Mouse (Mus musculus): ENCODE measurements around the gene Ccdc93. TPM values are rescaled to one million over a fixed set of nuclear protein-coding genes. Genes with fewer than 3 reads are reported as not detected.

Gene Ccdc93
- total RNA-seq, 2 experiments from 2014 or later, result 17.2 to 25.1 TPM

DNA sequence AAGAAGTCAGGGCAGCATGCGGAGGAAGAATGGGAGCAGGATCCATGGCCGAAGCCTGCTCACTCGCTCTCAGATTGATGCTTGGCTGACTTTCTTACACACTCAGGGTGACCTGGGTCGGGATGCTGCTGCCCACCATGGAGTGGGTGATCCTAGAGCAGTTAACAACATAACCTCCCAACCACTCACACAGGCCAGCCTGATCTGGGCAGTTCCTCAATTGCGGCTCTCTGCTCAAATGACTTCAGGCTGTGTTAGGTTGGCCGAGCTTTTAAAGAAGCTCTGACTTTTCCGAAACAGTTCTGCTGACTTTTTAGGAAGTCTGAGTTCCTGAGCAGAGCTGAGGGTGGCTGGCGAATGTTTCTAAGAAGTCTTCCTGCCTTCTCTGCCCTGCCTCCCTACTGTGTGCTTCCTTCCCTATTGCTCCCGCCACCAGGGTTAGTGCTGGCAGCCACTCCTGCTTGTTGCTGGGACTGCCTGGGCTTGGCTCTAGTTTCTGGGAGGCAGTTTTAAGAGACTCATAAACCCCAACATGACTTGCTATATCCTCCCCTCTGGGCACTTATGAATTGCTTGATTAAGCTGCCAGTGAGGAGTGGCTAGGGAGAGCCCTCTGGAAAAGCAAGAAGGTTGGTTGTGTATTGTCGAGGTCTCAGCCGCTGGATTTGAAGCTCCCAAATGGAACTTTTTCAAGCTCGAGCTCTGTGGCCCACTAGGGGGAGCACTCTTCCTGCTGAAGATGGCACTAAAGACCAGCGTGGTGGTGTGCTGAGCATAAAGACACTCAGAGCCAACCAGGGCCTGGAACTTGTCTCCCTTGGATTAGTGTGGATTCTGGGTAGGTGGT is 9.9 kb downstream of the Ccdc93 start:
- peak; percentile 55 to 66 for DNase-seq (ENCODE audit: low spot score in 2 of 2)
- intact Hi-C loops (cut with DNase I), result loop anchor here (5.0 kb wide), 1 partner anchor 112 kb away; no protein-coding TSS in a partner anchor

DNA sequence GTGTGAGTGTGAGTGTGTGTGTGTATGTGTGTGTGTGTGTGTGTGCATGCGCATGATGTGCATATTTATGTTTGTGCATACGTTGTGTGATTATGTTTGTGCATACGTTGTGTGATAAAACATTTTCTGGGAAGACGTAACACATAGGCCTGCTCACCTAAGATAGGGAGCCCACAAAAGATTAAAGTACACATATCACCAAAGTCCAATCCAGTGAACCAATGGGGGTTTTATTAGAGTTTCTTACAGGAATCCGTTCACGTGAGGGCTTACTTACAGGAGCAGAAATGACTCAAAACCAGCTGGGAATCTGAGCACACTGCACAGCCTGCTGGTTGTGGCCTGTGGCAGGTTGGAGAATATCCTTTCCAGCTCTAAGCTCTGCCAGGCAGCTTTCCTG is 13.3 kb downstream of the Ccdc93 start:
- intact Hi-C loops (cut with DNase I), result loop anchor here (5.0 kb wide), 1 partner anchor 108 kb away; no protein-coding TSS in a partner anchor
- DNase-seq (ENCODE audit: low spot score in 2 of 2), result no peak

DNA sequence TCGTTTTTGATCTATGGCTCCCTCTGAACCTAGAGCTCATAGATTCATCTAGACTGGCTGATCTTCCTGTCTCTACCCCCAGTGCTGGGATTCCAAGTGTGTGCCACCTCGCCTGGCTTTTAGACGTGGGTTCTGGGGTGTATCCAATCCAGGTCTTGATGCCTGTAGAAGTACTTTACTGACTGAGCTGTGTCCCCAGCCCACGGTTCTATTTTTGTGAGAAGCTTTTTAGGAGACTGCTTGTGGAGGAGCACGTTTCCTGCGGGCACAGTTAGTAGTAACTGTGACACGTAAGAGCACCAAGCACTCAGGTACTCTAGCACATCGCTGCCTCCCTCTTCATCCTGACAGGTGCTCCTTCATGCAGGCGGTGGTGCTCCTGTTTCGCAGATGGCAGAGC is 16.4 kb downstream of the Ccdc93 start:
- intact Hi-C loops (cut with DNase I), result no loop called here
- DNase-seq (ENCODE audit: low spot score in 2 of 2), result no peak

DNA sequence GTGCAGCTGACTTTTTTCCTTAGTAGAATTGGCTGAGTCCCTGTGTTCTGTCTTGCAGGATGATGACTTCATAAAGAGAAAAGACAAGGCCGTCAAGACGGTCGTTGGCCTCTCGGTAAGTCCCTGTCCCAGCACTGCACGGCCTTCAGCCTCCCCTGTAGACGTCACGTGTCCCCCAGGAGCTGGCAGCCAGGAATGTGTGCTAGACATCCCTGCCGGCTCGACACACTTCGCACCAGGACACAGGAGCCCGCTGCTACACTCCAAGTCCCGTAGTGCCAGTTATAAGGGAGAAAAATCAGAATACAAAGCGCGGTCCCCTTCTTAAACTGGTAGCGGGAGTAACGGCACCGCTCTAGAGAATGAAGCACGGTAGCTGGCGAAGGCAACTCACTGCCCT is 17.3 kb downstream of the Ccdc93 start:
- intact Hi-C loops (cut with DNase I), result no loop called here
- no peak for DNase-seq (ENCODE audit: low spot score in 2 of 2)

DNA sequence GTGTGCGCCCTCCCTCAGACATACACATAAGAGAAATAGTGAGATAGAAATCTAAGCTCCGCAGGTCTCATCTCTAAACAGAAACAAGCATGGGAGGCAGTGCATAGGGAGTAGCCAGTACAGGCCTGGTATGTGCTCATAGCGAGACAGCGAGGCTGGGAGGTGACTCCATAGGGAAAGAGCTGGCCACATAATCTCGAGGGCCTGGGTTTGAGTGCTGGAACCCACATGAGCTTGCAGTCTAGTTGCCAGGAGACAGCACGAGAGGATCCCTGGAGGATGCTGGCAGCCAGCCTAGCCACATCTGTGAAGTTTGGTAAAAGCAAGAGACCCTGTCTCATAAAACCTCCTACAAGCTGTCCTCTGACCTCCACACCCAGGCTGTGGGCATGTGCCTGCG is 20.2 kb downstream of the Ccdc93 start:
- DNase-seq (ENCODE audit: low spot score in 2 of 2), result no peak
- intact Hi-C loops (cut with DNase I), result no loop called here

DNA sequence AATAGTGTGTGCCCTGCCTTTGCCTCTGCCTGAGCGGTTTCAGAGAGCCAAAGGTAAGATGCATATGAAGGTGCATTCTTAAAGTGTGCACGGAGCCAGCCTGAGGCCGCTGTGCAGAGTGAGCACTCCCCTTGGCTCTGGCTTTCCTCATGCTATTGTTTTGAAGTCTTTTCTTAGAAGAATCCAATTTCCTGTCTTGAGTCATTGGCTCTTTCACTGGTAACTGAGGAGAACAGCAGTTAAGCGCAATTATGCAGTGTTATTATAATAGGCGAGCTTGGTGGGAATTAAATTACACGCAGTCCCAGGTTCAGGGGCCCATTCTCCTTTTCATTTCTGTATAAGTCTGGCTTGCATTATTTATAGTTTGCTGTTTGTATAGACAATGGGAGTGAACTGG is 21.6 kb downstream of the Ccdc93 start:
- intact Hi-C loops (cut with DNase I), result no loop called here
- DNase-seq (ENCODE audit: low spot score in 2 of 2), result no peak

DNA sequence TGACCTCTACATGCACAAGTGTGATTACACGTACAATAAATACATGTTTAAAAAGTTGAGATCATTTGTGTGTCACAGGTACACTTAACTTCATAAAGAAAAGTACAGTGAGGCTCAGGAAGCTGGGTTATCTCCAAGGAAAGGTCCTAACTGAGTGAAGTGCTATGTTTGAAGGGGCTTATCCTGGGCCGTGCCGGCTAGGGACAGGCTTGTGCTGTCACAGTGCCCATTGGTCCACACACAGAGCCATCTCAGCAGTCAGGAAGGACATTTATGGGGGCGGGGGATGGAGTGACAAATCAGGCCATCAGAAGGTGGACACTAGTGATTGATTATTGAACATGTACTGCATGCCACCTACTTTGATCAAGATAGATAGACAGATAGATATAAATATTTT is 22.2 kb downstream of the Ccdc93 start:
- intact Hi-C loops (cut with DNase I), result no loop called here

DNA sequence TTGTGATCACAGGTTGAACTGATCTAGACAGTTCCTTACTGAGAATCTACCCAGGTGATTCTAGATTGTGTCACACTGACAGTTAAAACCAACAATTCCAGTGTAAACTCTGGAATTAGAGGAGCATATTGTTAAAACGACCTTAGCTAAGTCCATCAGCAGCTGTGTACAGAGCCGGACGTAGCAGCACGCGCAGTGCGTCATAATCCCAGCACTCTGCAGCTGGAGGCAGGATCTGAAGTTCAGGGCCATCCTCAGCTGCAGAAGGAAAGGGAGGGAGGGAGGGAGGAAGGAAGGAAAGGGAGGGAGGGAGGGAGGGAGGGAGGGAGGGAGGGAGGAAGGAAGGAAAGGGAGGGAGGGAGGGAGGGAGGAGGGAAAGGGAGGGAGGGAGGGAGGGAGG is 24.1 kb downstream of the Ccdc93 start:
- DNase-seq (ENCODE audit: low spot score in 2 of 2), result no peak
- intact Hi-C loops (cut with DNase I), result no loop called here

More for the DNA sequence above, 22.2 kb downstream of the Ccdc93 start:
- DNase-seq (ENCODE audit: low spot score in 2 of 2), result no peak

DNA sequence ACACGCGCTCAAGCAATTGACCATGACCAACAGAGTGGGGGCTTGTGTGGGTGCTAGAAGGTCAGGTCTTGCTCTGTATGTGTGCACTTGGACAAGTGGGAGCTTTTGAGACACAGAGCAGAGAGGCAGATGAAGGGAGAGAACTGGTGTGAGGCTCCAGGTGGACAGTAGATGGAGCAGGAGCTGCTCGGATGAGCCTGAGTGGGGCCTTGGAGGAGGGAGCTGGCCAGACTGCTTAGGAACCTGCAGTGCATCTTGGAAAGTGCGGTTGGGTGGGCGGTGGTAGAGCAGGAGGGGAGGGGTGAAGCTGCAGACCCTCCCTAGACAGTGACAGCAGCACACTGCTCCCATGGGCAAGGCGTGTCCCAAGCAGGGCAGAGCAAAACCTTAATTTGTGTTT is 29.2 kb downstream of the Ccdc93 start:
- DNase-seq (ENCODE audit: low spot score in 2 of 2), result no peak
- intact Hi-C loops (cut with DNase I), result no loop called here

DNA sequence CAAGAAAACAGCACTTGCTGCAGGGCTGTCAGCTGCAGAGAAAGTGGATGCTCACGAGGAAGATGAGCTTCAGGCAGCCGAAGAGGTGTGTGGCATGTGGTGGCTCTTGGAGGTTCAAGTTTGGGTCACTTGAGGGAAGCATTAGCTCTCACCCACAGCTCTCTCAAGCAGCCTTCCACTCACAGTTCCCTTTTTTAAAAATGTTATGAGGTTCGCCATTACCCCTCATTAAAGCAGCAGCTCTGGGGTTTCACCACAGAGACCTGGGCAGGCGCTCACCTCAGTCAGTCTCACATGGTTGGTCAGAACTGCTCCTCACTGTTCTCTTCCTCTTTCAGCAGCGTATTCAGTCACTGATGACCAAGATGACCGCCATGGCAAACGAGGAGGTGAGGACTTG is 31.0 kb downstream of the Ccdc93 start:
- no peak for DNase-seq (ENCODE audit: low spot score in 2 of 2)
- intact Hi-C loops (cut with DNase I), result no loop called here

DNA sequence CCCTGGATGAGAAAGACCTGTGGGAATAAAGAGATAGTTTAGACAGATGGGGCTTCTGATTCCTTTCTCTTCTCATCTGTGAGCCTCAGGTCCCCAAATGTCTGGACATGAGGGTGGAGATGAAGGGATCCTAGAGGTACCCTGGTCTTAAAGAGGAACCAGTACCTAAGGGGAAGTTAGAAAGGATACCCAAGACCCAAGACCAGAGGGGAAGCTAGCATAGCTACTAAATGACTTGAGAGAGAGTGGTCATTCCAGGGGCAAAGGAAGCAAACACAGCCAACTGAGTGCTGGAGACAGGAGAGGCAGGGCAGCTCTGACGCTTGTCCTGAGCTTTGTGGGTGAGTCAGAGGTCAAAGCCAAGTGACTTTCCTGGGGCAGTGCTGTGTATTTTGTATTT is 31.8 kb downstream of the Ccdc93 start:
- intact Hi-C loops (cut with DNase I), result no loop called here
- DNase-seq (ENCODE audit: low spot score in 2 of 2), result no peak

DNA sequence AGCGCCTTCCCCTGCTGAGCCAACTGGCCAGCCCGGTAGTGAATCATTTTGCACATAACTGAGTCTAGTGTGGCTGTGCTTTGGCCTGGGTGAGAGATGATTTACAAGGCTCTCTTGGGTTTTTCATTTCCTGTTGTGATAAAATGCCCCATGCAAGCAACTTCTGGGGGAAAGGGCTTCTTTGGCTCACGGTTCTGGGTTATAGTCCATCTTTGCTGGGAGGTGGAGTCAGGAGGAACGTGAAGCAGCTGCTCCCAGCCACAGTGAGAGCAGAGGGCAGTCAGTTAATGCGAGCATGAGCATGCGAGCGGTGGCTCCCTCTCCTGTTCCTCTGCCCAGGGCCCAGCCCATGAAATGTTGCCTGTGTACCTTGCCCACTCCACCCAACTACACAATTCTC is 33.0 kb downstream of the Ccdc93 start:
- DNase-seq (ENCODE audit: low spot score in 2 of 2), result no peak
- intact Hi-C loops (cut with DNase I), result no loop called here

DNA sequence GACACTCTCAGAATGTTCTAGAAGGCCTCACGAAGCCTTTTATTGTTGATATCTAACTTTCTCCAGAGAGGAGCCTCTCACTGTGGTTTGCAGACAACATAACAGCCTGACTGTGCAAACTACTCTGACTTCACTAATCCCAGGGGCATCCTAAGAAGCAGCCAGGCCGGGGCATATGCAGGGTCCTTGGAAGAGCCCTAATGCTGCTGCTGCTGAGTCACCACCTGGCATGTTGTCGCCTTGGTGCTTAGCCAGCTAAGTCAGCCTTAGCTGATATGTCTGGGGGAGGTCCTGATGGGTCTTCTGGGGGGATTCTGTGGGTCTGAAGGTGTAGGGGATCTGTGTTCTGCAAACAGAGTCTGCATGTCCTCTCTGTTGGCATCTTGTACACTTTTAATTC is 35.4 kb downstream of the Ccdc93 start:
- intact Hi-C loops (cut with DNase I), result no loop called here
- DNase-seq (ENCODE audit: low spot score in 2 of 2), result no peak

DNA sequence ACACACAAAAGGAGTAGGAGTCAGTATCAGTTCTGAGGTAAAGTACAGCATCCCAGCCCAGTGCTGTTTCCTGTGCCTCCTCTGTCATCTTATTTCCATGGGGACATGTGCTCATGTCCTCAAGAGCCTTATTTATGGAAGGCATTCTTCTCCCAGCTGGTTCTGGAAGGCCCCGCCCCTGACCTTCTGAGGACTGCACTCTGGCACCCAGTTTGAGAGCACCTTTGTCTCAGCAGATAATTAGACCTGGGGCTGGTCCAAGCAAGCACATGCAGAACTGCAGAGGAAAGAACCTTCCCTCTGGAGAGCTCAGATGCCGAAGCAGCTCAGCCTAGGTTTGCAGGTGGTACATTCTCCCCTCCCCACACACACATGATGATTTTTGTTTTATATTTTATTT is 37.4 kb downstream of the Ccdc93 start:
- intact Hi-C loops (cut with DNase I), result no loop called here
- DNase-seq (ENCODE audit: low spot score in 2 of 2), result no peak

DNA sequence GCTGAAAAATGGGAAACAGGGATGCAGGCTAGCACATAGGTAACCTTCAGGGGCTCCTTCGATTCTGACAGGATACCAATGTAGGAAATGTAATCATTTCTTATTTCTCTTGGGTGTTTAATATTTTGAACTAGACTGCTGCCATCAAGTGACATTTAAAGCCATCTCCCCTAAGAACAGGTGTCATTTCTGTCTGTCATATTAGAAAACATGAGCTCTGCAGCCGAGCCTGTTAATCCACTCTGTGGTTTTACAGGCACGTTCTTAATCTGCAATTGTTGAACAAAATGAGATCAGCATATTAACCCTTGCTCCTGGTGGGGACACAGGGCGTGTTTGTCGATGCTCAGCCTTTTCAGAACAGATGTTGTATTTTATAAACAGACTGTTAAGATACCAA is 40.7 kb downstream of the Ccdc93 start:
- intact Hi-C loops (cut with DNase I), result no loop called here
- DNase-seq (ENCODE audit: low spot score in 2 of 2), result no peak

DNA sequence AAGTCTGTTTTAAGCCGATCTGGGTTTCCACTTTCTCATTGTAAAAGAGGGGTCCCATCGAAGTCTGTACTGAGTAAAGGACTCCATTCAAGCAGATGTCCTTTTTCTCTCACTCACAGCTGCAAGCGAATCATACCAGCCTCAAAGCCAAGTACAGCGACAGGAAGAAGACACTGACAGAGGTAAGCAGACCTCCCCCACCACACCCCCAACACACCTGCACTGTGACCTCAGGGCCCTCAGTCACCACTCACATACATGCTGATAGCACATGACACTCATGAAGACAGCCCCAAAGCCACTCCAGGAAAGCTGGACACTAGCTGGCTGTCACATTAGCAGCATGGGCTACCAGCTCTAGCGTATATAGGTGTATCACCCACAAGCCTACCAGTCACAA is 46.9 kb downstream of the Ccdc93 start:
- DNase-seq (ENCODE audit: low spot score in 2 of 2), result no peak
- intact Hi-C loops (cut with DNase I), result no loop called here

DNA sequence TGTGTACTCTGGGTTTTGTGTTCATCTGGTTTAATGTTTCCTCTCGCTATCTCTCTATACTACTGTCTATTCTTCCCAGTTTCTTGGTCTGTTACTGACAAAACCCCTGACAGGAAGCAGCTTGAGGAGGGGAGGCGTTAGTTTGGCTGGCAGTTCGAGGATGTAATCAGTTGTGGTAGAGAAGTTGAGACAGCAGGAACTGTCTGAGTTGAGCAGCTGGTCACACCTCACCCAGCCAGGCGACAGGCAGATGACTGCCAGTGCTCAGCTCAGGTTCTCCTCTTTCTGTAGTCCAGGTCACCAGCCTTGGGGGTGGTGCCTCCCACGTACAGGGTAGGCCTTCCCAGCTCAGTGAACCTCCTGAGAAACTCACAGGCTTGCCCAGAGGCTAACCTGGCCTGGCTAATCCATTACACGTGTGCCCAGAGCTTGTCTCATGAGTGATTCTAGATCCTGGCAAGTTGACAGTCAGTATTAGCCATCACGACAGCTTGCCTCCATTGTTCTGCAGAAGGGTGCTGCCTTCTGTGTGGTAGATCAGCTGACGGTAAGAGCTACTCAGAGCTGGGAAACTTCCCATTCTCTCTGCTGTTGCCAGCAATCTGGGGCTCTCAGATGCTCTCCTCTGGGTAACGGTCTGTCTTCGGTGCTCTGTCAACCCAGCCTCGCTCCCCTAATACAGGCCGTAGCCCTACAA is 47.6 kb downstream of the Ccdc93 start:
- intact Hi-C loops (cut with DNase I), result no loop called here
- DNase-seq (ENCODE audit: low spot score in 2 of 2), result peak; percentile 41 to 43

DNA sequence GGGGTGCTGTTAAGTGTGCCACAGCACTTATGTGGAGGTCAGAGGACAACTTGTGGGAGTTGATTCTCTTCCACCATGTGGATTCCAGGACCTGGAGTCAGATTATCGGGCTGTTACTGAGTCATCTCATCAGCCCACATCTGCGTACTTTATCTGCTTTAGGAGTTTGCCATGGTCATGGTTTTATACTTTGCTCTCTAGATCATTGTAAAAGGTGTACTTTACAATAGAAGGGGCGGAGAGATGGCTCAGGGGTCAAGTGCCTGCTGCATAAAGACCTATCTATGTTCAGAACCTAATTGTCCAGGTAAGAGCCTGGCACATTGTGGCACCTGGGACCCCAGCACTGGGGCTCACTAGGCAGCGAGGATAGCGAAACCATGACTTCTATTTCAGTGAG is 48.6 kb downstream of the Ccdc93 start:
- DNase-seq (ENCODE audit: low spot score in 2 of 2), result no peak
- intact Hi-C loops (cut with DNase I), result no loop called here

DNA sequence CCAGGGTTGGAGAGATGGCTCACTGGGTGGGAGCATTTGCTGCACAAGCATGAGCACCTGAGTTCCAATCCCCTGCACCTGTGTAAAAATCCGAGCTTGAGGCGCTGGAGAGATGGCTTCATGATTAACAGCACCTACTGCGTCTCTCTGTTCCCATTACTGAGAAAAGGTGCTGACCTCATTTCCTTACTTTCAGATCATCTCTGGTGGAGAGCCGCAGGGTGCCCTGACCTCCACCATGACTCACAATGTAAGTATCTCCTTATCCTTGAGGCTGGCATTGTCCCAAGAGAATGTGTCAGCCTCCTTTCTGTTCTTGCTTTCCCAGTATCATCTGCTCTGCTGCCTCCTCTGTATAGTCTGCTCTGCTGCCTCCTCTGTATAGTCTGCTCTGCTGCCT is 52.2 kb downstream of the Ccdc93 start:
- intact Hi-C loops (cut with DNase I), result no loop called here
- DNase-seq (ENCODE audit: low spot score in 2 of 2), result no peak

DNA sequence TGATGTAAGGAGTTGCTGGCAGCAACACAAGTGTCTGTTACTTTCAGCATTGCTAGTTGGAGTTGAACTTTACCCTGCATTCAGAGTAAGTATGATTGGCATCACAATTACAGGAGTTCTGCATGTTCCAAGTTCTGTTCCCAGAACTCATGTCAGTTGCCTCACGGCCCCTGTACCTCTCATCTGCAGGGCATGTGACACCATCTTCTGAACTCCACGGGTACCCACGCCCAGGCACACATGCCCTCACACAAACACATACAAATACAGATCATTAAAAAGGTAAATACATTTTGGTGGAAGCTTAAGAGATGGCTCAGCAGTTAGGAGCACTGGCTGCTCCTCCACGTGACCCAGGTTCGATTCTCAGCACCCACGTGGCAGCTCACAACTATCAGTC is 56.0 kb downstream of the Ccdc93 start:
- intact Hi-C loops (cut with DNase I), result no loop called here
- DNase-seq (ENCODE audit: low spot score in 2 of 2), result no peak

DNA sequence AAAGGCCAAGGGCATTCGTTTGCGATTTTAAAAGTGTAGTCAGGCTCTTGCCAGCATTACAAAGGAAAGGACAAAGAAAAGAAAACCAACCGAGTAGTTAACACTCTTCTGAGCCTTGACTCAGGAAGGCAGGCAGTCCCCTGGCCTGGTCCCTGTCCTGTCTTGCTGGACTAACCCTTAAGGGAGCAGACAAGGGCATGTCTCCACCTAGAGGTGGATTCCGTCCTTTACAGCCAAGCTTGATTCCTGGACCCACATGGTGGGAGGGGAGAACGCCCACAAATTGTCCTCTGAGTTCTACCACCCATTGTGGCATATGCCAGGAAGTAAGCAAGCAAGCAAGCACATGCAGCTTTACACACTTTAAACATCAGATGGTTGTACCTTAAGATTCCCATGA is 59.4 kb downstream of the Ccdc93 start:
- peak; percentile 15 to 16 for DNase-seq (ENCODE audit: low spot score in 2 of 2)
- intact Hi-C loops (cut with DNase I), result no loop called here

Data from left cerebral cortex, postnatal 36 days (tissue).